ENCODE assay signal across 8 mouse cellular contexts in the genomic region with DNA sequence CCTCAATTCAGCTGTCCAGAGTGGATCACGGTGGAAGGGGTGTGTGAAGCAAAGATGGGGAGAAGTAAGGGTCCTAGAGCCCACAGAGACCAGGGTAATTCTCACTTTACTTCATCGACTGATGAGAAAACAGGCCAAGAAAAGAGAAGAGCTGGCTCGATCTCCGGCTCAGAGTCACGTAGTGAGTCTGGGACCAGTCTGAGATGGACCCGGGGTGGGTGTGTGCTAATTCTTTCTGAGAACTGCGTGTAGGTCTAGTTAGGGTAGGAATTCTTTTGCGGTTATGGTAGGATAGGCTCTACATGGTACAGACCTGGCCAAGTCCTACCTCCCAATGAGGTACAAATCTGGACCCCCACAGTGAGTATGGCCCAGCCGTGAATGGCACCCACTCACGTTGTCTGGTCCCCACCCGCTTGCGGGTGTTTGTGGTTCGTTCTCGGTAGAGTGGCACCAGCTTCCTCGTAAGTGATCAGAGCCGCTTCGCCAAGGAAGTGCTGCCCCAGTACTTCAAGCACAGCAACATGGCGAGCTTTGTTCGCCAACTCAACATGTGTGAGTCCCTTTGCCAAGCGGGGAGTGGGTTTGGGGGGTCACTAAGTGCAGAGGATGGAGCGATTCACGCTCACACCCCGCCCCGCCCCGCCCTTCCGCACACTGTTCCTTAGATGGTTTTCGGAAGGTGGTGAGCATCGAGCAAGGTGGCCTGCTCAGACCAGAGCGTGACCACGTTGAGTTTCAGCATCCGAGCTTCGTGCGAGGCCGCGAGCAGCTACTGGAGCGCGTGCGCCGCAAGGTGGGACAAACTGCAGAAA. TPM values are rescaled to one million over a fixed set of nuclear protein-coding genes. Genes with fewer than 3 reads are reported as not detected.
DNase-seq lines count a peak whose midpoint lies in the region; ATAC-seq and TF ChIP-seq lines count a peak whose summit lies in the region.

No protein-coding gene starts in this region.

- TF ChIP-seq CTCF in kidney, adult 2 months (conservative IDR thresholded peaks at IDR 0.05; ENCODE audit: insufficient read depth, insufficient read length, low read depth, low read length) = no peak

- no peaks in the 10 kb centered on the region for H3K27me3 ChIP-seq in kidney, adult 2 months (replicated peaks; ENCODE audit: control insufficient read depth, insufficient read depth, low read length)
- H3K27me3 ChIP-seq in hindbrain, embryonic 13.5 days = peaks cover 99% of the 10 kb centered on the region
- H3K27me3 ChIP-seq in midbrain, embryonic 15.5 days (replicated peaks) = peaks cover 91% of the 10 kb centered on the region

- ATAC-seq in hindbrain, embryonic 13.5 days (ENCODE audit: low FRiP score) = no peak
- no peak for ATAC-seq in midbrain, embryonic 15.5 days (replicated peaks)

- no peak for DNase-seq in kidney, adult 2 months
- DNase-seq in kidney, postnatal 36 days = no peak
- no peak for DNase-seq in urinary bladder, adult 18-20 months (ENCODE audit: low spot score in 2 of 2)
- DNase-seq in adrenal gland, adult 2 months = no peak
- no peak for DNase-seq in adrenal gland, postnatal 10 days

- peaks cover 3% of the 10 kb centered on the region; the same call in 1 of the 2 replicates for H3K4me1 ChIP-seq in kidney, adult 2 months (ENCODE audit: control insufficient read depth, insufficient read depth, low read length)
- H3K4me1 ChIP-seq in brown adipose tissue, adult 24 weeks (ENCODE audit: control insufficient read depth, insufficient read depth, insufficient read length, low read length) = peaks cover 2% of the 10 kb centered on the region; the same call in 1 of the 2 replicates
- peaks cover 36% of the 10 kb centered on the region for H3K4me1 ChIP-seq in hindbrain, embryonic 13.5 days (replicated peaks)
- H3K4me1 ChIP-seq in midbrain, embryonic 15.5 days = peaks cover 31% of the 10 kb centered on the region

- H3K4me2 ChIP-seq in hindbrain, embryonic 13.5 days = peak overlapping the region; percentile 72
- peak overlapping the region; percentile 85 for H3K4me2 ChIP-seq in midbrain, embryonic 15.5 days

- 33% methylated on average over 39 of the region's 39 CpGs for WGBS in kidney, adult 2 months
- 3% methylated on average over 39 of the region's 39 CpGs for WGBS in hindbrain, embryonic 13.5 days
- WGBS in midbrain, embryonic 15.5 days = 3% methylated on average over 39 of the region's 39 CpGs

- H3K36me3 ChIP-seq in kidney, adult 2 months (ENCODE audit: control insufficient read depth, insufficient read depth, low read length) = peaks cover 1% of the 10 kb centered on the region
- H3K36me3 ChIP-seq in hindbrain, embryonic 13.5 days = no peaks in the 10 kb centered on the region
- H3K36me3 ChIP-seq in midbrain, embryonic 15.5 days (replicated peaks) = no peaks in the 10 kb centered on the region

- no peak for TF ChIP-seq POLR2A in kidney, adult 2 months (IDR thresholded peaks at IDR 0.05; ENCODE audit: low read depth, low read length)

- H3K9me3 ChIP-seq in hindbrain, embryonic 13.5 days = peaks cover 5% of the 10 kb centered on the region; the same call in 1 of the 2 replicates
- H3K9me3 ChIP-seq in midbrain, embryonic 15.5 days = no peaks in the 10 kb centered on the region

- H3K27ac ChIP-seq in kidney, adult 2 months (ENCODE audit: insufficient read depth, low read depth, low read length) = no peak overlapping the region
- no peak overlapping the region for H3K27ac ChIP-seq in brown adipose tissue, adult 24 weeks (replicated peaks; ENCODE audit: low read depth, low read length)
- H3K27ac ChIP-seq in hindbrain, embryonic 13.5 days = no peak overlapping the region
- H3K27ac ChIP-seq in midbrain, embryonic 15.5 days = no peak overlapping the region

- H3K4me3 ChIP-seq in kidney, adult 2 months (ENCODE audit: insufficient read depth, low read depth, low read length) = peak overlapping the region; percentile 56
- peak overlapping the region; percentile 64 for H3K4me3 ChIP-seq in brown adipose tissue, adult 24 weeks (ENCODE audit: insufficient read depth, low read depth, low read length)
- peak overlapping the region; percentile 51 for H3K4me3 ChIP-seq in hindbrain, embryonic 13.5 days
- peak overlapping the region; percentile 54; the same call in 1 of the 2 replicates for H3K4me3 ChIP-seq in midbrain, embryonic 15.5 days

- peak overlapping the region; percentile 65 for H3K9ac ChIP-seq in hindbrain, embryonic 13.5 days
- no peak overlapping the region for H3K9ac ChIP-seq in midbrain, embryonic 15.5 days

RNA-seq across cellular contexts. Expression of gene Hsf4, which starts 0.7 kb away (rescaled TPM):
- polyA plus RNA-seq in kidney, adult 2 months (2012; rRNA removed) = 2.1 and 2.7 TPM in 2 replicates
- 5.0 and 6.9 TPM in 2 replicates for polyA plus RNA-seq in brown adipose tissue, adult 24 weeks (2012; ENCODE audit: insufficient read depth, insufficient read length, missing spikeins)
- polyA plus RNA-seq in hindbrain, embryonic 13.5 days (2015; fragmentation: Nextera tagmentation; extraction: Ambion mirVana) = 0.27 and 0.44 TPM in 2 replicates
- polyA plus RNA-seq in midbrain, embryonic 15.5 days (2015; fragmentation: Nextera tagmentation; extraction: Ambion mirVana) = 0.25 and 0.42 TPM in 2 replicates
- total RNA-seq in adrenal gland, adult 2 months (2021) = 1 to 10 TPM; 2.3 TPM
- polyA plus RNA-seq in adrenal gland, adult 2 months (2012; rRNA removed) = 1.8 and 2.3 TPM in 2 replicates
- 1 to 10 TPM in 1 of 2 experiments, under 1 TPM in 1; 0.84 to 1.4 TPM for total RNA-seq in adrenal gland, postnatal 10 days (2021)

RNA-seq across cellular contexts. Expression of gene Nol3, which starts 5.6 kb away (rescaled TPM):
- 4.8 and 5.6 TPM in 2 replicates for polyA plus RNA-seq in kidney, adult 2 months (2012; rRNA removed)
- 57.4 and 71.2 TPM in 2 replicates for polyA plus RNA-seq in brown adipose tissue, adult 24 weeks (2012; ENCODE audit: insufficient read depth, insufficient read length, missing spikeins)
- 3.9 and 4.5 TPM in 2 replicates for polyA plus RNA-seq in hindbrain, embryonic 13.5 days (2015; fragmentation: Nextera tagmentation; extraction: Ambion mirVana)
- 4.0 and 4.5 TPM in 2 replicates for polyA plus RNA-seq in midbrain, embryonic 15.5 days (2015; fragmentation: Nextera tagmentation; extraction: Ambion mirVana)
- 10 to 100 TPM in 1 of 2 experiments, 1 to 10 TPM in 1; 6.2 to 10.3 TPM for total RNA-seq in adrenal gland, adult 2 months (2021)
- polyA plus RNA-seq in adrenal gland, adult 2 months (2012; rRNA removed) = 4.4 and 5.3 TPM in 2 replicates
- 10 to 100 TPM in 1 of 2 experiments, 1 to 10 TPM in 1; 9.4 to 13.1 TPM for total RNA-seq in adrenal gland, postnatal 10 days (2021)

RNA-seq across cellular contexts. Expression of gene Fbxl8, which starts 5.9 kb away (rescaled TPM):
- 6.9 and 8.3 TPM in 2 replicates for polyA plus RNA-seq in kidney, adult 2 months (2012; rRNA removed)
- 2.0 TPM in 2 replicates for polyA plus RNA-seq in brown adipose tissue, adult 24 weeks (2012; ENCODE audit: insufficient read depth, insufficient read length, missing spikeins)
- polyA plus RNA-seq in hindbrain, embryonic 13.5 days (2015; fragmentation: Nextera tagmentation; extraction: Ambion mirVana) = 1.1 and 1.2 TPM in 2 replicates
- polyA plus RNA-seq in midbrain, embryonic 15.5 days (2015; fragmentation: Nextera tagmentation; extraction: Ambion mirVana) = 0.99 and 1.3 TPM in 2 replicates
- total RNA-seq in adrenal gland, adult 2 months (2021) = 1 to 10 TPM; 3.3 to 4.0 TPM
- polyA plus RNA-seq in adrenal gland, adult 2 months (2012; rRNA removed) = 10.4 and 11.5 TPM in 2 replicates
- total RNA-seq in adrenal gland, postnatal 10 days (2021) = 1 to 10 TPM; 3.2 to 3.6 TPM

RNA-seq across cellular contexts. Expression of gene Tradd, which starts 5.9 kb away (rescaled TPM):
- 13.1 and 13.5 TPM in 2 replicates for polyA plus RNA-seq in kidney, adult 2 months (2012; rRNA removed)
- polyA plus RNA-seq in brown adipose tissue, adult 24 weeks (2012; ENCODE audit: insufficient read depth, insufficient read length, missing spikeins) = 5.1 TPM in 2 replicates
- polyA plus RNA-seq in hindbrain, embryonic 13.5 days (2015; fragmentation: Nextera tagmentation; extraction: Ambion mirVana) = 19.9 and 21.1 TPM in 2 replicates
- polyA plus RNA-seq in midbrain, embryonic 15.5 days (2015; fragmentation: Nextera tagmentation; extraction: Ambion mirVana) = 13.5 and 13.6 TPM in 2 replicates
- total RNA-seq in adrenal gland, adult 2 months (2021) = 10 to 100 TPM; 11.7 to 12.4 TPM
- polyA plus RNA-seq in adrenal gland, adult 2 months (2012; rRNA removed) = 26.3 and 26.5 TPM in 2 replicates
- total RNA-seq in adrenal gland, postnatal 10 days (2021) = 10 to 100 TPM; 12.9 to 13.3 TPM

RNA-seq across cellular contexts. Expression of gene B3gnt9, which starts 15.4 kb away (rescaled TPM):
- 4.8 and 5.3 TPM in 2 replicates for polyA plus RNA-seq in kidney, adult 2 months (2012; rRNA removed)
- polyA plus RNA-seq in brown adipose tissue, adult 24 weeks (2012; ENCODE audit: insufficient read depth, insufficient read length, missing spikeins) = 1.9 and 2.8 TPM in 2 replicates
- 6.2 and 6.7 TPM in 2 replicates for polyA plus RNA-seq in hindbrain, embryonic 13.5 days (2015; fragmentation: Nextera tagmentation; extraction: Ambion mirVana)
- polyA plus RNA-seq in midbrain, embryonic 15.5 days (2015; fragmentation: Nextera tagmentation; extraction: Ambion mirVana) = 8.1 TPM in 2 replicates
- 1 to 10 TPM; 3.1 to 5.0 TPM for total RNA-seq in adrenal gland, adult 2 months (2021)
- polyA plus RNA-seq in adrenal gland, adult 2 months (2012; rRNA removed) = 15.2 and 28.9 TPM in 2 replicates
- total RNA-seq in adrenal gland, postnatal 10 days (2021) = 1 to 10 TPM; 7.7 to 7.9 TPM
